Mouse (Mus musculus) lung, postnatal 4 days (tissue): ENCODE data around the gene Mpeg1.

Experiments used
- DNase-seq, 2 experiments: peaks; one replicate each; pipeline ENCODE4 v3.0.0; 2021

Gene Mpeg1

DNA sequence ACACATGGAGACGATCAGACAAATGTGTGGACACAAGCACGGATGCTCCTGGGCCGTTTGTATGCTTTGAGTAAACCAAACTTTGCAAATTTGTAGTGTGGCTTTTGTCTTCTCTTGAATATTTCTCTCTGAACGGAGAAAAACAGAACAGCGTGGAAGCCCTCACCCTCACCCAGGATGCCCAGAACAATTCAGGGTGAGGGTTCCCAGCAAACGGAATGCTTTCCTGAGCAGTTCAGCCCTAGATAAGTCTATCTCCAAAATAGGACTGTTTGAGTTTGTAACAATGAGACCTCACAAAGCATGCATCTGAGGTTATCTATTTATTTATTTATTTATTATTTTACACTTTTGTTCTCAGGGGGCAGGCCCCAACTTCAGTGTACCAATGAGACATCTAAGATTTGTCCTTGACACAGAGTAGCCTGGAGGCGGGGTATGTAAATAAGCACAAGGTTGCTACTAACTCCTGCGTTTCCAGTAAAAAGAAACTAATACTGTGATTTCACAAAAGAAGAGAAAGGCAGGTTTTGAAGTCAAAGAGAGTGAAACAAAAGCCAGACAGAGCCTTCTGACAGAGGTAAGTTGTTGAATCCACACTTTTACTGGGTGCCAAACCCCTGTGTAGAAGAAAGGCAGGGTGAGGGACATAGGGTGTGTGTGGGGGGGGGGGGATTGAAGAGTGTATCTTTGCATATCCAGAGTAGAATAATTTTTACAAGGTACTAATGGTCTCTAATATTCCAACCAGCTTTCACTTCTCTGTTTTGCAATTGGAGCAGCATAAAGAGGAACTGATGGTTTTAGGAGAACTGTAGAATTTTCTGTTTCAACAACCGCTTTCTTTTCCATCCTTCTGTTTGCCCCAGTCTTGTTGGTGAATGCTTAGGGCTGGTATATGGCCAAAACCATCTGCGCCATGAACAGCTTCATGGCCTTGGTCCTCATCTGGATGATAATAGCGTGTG lies at the start of gene Mpeg1:
TSS of gene Mpeg1 (plus strand) at position 498 of the 968 bp plus-strand sequence.
- DNase-seq: no peak

GRCm38 (mm10) chr19:12413737-12414136 lies 46.8 kb upstream of the Mpeg1 start:
- DNase-seq: no peak

GRCm38 (mm10) chr19:12417361-12417760 lies 43.2 kb upstream of the Mpeg1 start, which contains the start of gene Olfr1441:
TSS of gene Olfr1441 (plus strand) at chr19:12417433.
- no peak for DNase-seq

DNA sequence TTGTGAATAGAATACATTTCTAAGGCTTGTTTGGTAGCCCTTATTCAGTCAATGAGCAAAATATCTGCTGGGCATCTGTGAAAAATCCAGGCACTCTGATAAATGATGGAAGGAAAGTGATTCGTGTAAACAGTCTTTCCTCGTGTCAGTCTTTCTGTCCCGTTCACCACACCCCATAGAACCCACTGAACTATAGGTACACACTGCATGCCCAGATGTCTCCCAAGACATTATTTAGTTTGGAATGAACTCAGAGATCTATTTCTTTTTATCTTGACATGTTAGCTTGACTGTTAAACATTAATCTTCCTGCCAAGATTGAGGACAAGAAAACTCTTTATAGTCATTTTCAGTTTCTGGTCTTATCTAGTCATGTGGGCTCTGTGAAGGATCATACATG lies 42.3 kb upstream of the Mpeg1 start:
- DNase-seq: no peak

DNA sequence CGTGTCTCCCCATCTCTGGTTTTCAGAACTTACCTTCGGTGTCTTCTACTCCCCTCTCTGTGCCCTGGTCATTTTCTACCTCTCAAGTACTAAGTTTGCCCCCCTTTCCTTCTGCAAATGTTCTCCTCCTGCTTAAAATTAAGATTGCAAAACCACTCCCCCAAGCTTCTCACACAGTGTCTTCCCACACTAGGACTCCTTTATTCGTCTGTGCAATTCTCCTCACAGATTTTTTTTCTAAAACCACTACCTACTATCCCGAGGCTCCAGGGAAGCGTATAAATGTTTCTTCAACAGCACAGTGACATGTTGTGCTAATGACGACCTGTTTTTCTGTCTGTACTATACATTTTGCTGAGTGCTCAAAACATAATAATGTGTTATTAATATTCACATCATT lies 40.0 kb upstream of the Mpeg1 start:
- no peak for DNase-seq

- DNase-seq: no peak
Measured at GRCm38 (mm10) chr19:12421680-12422079, 38.9 kb upstream of the Mpeg1 start.

DNA sequence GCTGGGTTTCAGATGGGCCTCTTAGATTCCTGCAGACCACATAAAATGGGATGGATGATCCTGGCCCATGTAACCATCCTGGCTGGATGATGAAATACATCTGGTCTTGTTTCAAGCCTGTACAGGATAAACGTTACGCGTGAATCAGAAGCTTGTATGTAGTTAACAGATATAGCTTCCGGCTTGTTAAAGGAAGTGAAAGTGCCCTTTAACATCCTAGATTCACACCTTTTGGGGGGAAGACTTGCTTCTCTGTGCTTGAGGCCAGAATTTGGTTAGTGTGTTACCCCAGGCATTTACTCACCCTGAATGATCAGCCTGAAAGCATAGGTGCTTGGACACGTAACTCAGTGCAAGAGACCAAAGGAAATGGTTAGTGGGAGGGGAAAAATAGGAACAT lies 33.5 kb upstream of the Mpeg1 start:
- no peak for DNase-seq

DNA sequence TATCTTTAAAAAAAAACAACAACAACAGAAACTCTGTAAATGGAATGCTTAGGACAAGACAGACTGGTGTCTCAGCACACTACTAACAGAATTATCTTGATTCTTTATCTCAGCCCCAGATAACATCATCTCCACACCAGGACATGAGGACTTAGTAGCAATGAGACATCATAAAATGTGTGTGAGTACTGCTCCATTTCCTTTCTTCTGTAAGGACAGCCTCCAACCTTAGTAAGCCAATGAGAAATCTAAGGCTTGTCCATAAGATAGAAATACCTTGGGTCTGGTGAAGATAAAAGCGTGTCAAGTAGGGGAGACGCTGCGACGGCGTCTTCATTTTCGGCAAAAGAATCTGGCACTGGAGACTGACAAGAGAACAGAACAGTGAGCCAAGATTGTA lies 33.0 kb upstream of the Mpeg1 start, which contains the start of gene Pfpl:
TSS of gene Pfpl (plus strand) at position 301 of the 400 bp plus-strand sequence.
- no peak for DNase-seq

DNA sequence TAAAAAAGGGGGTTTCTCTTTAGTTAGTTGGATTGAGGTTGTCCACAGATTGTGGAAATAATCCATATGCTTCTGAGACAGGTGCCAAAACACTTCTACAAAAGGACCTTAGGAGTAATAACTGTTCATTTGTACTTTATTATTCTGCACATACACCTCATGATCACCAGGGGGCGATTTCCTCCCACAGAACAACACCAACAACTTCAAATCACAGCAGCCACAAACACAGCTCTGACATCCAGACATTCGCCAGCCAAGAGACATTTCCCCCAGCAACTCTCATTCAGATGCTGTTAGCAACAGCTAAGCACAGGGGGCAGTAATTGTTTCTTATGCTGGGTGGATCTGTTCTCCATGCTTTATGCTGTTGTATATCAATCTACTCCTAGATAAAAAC lies 27.5 kb upstream of the Mpeg1 start:
- peak; percentile 42 to 61 for DNase-seq

DNA sequence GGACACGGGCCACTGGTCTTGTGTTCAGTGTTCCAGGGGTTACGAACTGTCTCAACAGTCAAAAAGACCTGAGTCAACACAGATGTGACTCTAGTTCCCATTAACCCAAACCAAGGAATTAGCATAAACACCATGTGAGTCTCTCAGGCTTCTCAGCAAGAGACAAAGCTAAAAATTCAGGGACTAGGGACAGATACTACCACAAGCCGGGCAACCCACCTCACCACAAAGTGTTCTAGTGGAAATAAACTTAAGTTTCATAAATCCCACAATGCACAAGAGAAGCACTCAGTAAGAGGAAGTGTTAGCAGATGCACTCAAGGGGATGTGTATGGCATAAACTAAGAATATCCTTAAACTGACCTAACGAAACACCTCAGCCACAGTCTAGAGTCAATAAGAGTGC lies 25.6 kb upstream of the Mpeg1 start:
- DNase-seq: peak in 1 of 2 experiments; percentile 11

GRCm38 (mm10) chr19:12435750-12436524 lies 24.6 kb upstream of the Mpeg1 start:
- DNase-seq: no peak

- no peak for DNase-seq
Measured at GRCm38 (mm10) chr19:12439581-12439980, 21.0 kb upstream of the Mpeg1 start.

- DNase-seq: peak in 1 of 2 experiments; percentile 31
Measured at GRCm38 (mm10) chr19:12440103-12440725, 20.4 kb upstream of the Mpeg1 start.

DNA sequence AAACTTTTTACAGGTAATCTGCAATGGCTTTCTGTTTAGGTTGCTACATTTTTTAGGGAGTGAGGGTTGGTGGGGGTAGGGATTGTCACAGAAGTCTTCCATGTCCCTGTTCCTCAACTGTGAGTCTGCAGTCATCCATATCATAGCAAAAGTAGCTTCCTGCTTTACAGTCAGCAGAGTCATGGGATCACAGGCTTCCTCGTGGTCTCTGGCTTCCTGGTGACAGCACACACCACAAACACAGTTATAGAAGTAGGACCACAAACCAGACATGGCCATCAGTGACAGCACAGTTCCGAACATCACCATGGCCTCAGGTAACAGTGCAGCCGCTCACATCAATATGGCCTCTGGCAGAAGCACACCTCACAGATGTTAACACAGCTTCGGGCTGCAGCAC lies 18.0 kb upstream of the Mpeg1 start:
- peak in 1 of 2 experiments; percentile 18 for DNase-seq

DNA sequence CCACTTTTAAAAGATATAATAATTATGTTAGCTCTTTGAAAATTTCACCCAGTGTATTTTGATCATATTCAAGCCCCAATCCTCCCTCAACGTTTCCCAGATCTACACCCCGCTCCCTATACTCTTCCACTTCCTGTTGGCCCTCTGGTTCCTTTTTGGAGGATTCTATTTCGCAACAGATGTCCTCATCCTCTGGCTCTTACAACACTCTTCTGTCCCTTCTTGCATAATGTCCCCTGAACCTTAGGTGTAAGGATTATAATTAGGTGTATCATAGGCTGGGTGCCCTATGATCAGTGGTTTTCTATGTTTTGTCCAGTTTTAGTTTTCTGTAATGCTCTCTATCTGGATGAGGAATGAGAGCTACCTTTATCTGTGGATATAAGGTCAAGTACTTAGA lies 15.6 kb upstream of the Mpeg1 start:
- DNase-seq: no peak

GRCm38 (mm10) chr19:12457401-12458066 lies 3.0 kb upstream of the Mpeg1 start:
- no peak for DNase-seq

- no peak for DNase-seq
Measured at GRCm38 (mm10) chr19:12459516-12459915, 1.1 kb upstream of the Mpeg1 start.

- DNase-seq: no peak
Measured at GRCm38 (mm10) chr19:12462851-12463721, 2.5 kb downstream of the Mpeg1 start.

- DNase-seq: peak; percentile 71 to 72
Measured at GRCm38 (mm10) chr19:12463722-12464035, 3.1 kb downstream of the Mpeg1 start.

- peak in 1 of 2 experiments; percentile 39 for DNase-seq
Measured at GRCm38 (mm10) chr19:12464127-12464526, 3.5 kb downstream of the Mpeg1 start.

- peak; percentile 55 to 56 for DNase-seq
Measured at GRCm38 (mm10) chr19:12464674-12465073, 4.1 kb downstream of the Mpeg1 start.
